Mouse (Mus musculus) 416B (cell line): Measurements from ENCODE around the gene Cenpm.
"Not testable (repeated sequence)": the region's sequence is repeated elsewhere in the genome, so short reads cannot be mapped to it uniquely, and the experiment has no call there.

Source experiments
- DNase-seq: peaks from one replicate; pipeline ENCODE4 v3.0.0; 2011; ENCODE audit warnings: low read depth

Cenpm gene

GRCm38 (mm10) chr15:82244115-82244804 is at the start of gene Cenpm:
Gene Cenpm, minus strand, starts transcription at chr15:82244748.
- DNase-seq, result peak; percentile 89

- peak; percentile 25 for DNase-seq
Observed at GRCm38 (mm10) chr15:82294059-82294458, 49.5 kb upstream of the Cenpm start.

- DNase-seq, result no peak
Observed at GRCm38 (mm10) chr15:82293271-82293711, 48.7 kb upstream of the Cenpm start.

- DNase-seq, result no peak
Observed at GRCm38 (mm10) chr15:82292851-82293250, 48.3 kb upstream of the Cenpm start.

- DNase-seq, result no peak
Observed at GRCm38 (mm10) chr15:82290252-82290651, 45.7 kb upstream of the Cenpm start.

- DNase-seq, result no peak
Observed at GRCm38 (mm10) chr15:82286157-82286556, 41.6 kb upstream of the Cenpm start.

GRCm38 (mm10) chr15:82280638-82281037 is 36.1 kb upstream of the Cenpm start:
- no peak for DNase-seq

- no peak for DNase-seq
Observed at GRCm38 (mm10) chr15:82277591-82277990, 33.0 kb upstream of the Cenpm start.

- no peak for DNase-seq
Observed at GRCm38 (mm10) chr15:82274927-82275901, 30.7 kb upstream of the Cenpm start.

GRCm38 (mm10) chr15:82274593-82274926 is 30.0 kb upstream of the Cenpm start, which contains the start of gene Sept3:
Gene Sept3, plus strand, starts transcription at chr15:82274893.
- DNase-seq, result no peak

- DNase-seq, result no peak
Observed at GRCm38 (mm10) chr15:82272295-82272694, 27.7 kb upstream of the Cenpm start.

GRCm38 (mm10) chr15:82271201-82271600 is 26.7 kb upstream of the Cenpm start:
- peak; percentile 65 for DNase-seq

- no peak for DNase-seq
Observed at GRCm38 (mm10) chr15:82268783-82269182, 24.2 kb upstream of the Cenpm start.

GRCm38 (mm10) chr15:82268185-82268584 is 23.6 kb upstream of the Cenpm start:
- no peak for DNase-seq

GRCm38 (mm10) chr15:82266356-82266755 is 21.8 kb upstream of the Cenpm start:
- DNase-seq, result peak; percentile 37

GRCm38 (mm10) chr15:82259510-82259909 is 15.0 kb upstream of the Cenpm start:
- DNase-seq, result peak; percentile 66

GRCm38 (mm10) chr15:82255944-82256383 is 11.4 kb upstream of the Cenpm start:
- no peak for DNase-seq

GRCm38 (mm10) chr15:82255248-82255647 is 10.7 kb upstream of the Cenpm start:
- DNase-seq, result no peak

- DNase-seq, result peak; percentile 38
Observed at GRCm38 (mm10) chr15:82252097-82252496, 7.5 kb upstream of the Cenpm start, which contains the start of gene 1500009C09Rik. Gene 1500009C09Rik, plus strand, starts transcription at chr15:82252397.

GRCm38 (mm10) chr15:82251579-82251978 is 7.0 kb upstream of the Cenpm start:
- DNase-seq, result no peak

GRCm38 (mm10) chr15:82247131-82247776 is 2.7 kb upstream of the Cenpm start:
- DNase-seq, result peak; percentile 78

- not testable (repeated sequence) for DNase-seq
Observed at GRCm38 (mm10) chr15:82244805-82245161, 235 bp upstream of the Cenpm start.
